Mouse (Mus musculus) cortical plate, adult 2 months (tissue): ENCODE data around the gene Fgd6.

Experiments
- CTCF ChIP-seq: fragments of 200-500 bp; IDR thresholded peaks from 2 replicates; pipeline ENCODE4 v1.5.1; 2011; ENCODE audit warnings: mild to moderate bottlenecking, control low read depth, low read length; ENCODE audit not compliant: insufficient read depth; ENCODE audit errors: extremely low read depth
- POLR2A ChIP-seq: fragments of 200-500 bp; IDR thresholded peaks from 2 replicates; pipeline ENCODE4 v1.6.1; 2011; ENCODE audit warnings: mild to moderate bottlenecking, low read length, control low read depth; ENCODE audit not compliant: insufficient read depth; ENCODE audit errors: extremely low read depth

DNA sequence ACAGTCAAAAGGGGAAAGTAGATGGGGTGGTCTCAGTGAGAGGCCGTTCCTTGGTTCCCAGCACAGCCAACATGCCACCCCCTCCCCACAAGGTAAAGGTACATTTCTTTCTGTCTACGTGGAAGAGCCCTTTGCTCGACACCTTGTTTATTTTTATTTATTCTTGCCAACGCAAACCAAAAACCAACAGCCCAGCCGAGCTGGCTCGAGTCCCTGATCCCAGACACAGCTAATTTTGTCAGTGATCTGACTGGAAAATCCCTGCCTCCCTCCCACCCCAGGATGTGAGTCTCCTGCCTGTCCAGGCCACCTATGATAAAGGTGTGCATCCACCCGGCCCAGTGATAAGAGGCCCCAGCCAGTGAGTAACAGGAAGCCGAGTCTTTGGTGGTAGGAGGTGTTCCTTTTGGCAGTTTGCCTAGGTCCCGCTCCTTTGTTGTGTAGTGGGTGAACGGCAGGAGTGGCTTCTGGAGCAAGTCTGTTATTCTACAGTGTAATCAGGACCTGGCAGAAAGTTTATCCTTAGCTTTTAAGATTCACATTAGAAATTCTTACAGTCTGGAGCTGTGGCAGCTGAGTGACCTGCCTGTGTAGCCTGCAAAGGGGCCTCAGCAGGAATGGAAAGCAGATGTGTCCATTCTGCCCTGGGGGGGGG, 36.6 kb downstream of the Fgd6 start:
- TF ChIP-seq CTCF (no peak), POLR2A (no peak)
